Mouse (Mus musculus): ENCODE data around the gene Sla2.
"Not testable (repeated sequence)": the region's sequence is repeated elsewhere in the genome, so short reads cannot be mapped to it uniquely, and the experiment has no call there.

DNA sequence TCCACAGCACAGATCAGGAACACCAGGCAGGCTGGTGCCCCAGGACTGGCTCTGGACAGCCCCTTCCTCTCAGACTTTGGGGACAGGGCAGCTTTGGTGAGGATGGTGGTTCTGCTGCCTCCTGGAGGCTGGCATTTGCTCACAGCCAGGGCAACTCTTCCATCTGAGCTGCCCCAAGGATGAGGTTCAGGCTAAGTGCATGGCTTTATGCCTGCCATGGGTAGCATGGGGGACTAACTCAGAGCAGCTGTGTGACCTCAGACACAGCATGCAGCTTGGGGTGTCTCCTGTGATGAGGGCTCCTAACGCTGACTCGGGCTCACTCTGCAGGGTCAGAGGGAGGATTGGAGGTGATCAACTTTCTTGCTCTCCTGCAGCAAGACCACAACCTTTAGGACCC lies 1.3 kb downstream of the Sla2 start:
- TF ChIP-seq EP300 (IDR thresholded peaks at IDR 0.05): not testable (repeated sequence)
- TF ChIP-seq CTCF (IDR thresholded peaks at IDR 0.05): peak; percentile 34

Measured in lung, postnatal 0 days (tissue).